Mouse (Mus musculus) fat pad, adult 2 months (tissue): ENCODE results near the gene Plcd1.

ENCODE experiments used
- DNase-seq: peaks from one replicate; pipeline ENCODE4 v3.0.0-alpha.2; 2011; ENCODE audit warnings: low read depth, low spot score; ENCODE audit errors: extremely low read depth

Gene Plcd1

GRCm38 (mm10) chr9:119025832-119026331 is 67.4 kb downstream of the Plcd1 start:
- DNase-seq, result no peak

GRCm38 (mm10) chr9:119025263-119025662 is 68.0 kb downstream of the Plcd1 start:
- no peak for DNase-seq

GRCm38 (mm10) chr9:119021731-119022130 is 71.6 kb downstream of the Plcd1 start:
- DNase-seq, result no peak
